Mouse (Mus musculus) embryonic facial prominence, embryonic 14.5 days (tissue): Measurements from ENCODE around the gene Dgkk. TPM values are rescaled to one million over a fixed set of nuclear protein-coding genes. Genes with fewer than 3 reads are reported as not detected.
"Not testable (repeated sequence)": the region's sequence is repeated elsewhere in the genome, so short reads cannot be mapped to it uniquely, and the experiment has no call there.

Source experiments
- ATAC-seq: fragments of 200-750 bp; cut with Nextera tagmentation; 2 replicates; pipeline ENCODE4 v1.8.0; 2017; ENCODE audit warnings: low read depth, moderate number of reproducible peaks, moderate TSS enrichment
- DNase-seq: peaks from one replicate; pipeline ENCODE4 v3.0.0-alpha.2; 2015; ENCODE audit warnings: low spot score
- H3K27ac ChIP-seq: fragments of 300-500 bp; sonication (generic); replicated peaks from 2 replicates; pipeline ENCODE4 v1.5.1; 2014; ENCODE audit warnings: low read depth, mild to moderate bottlenecking, low read length, moderate library complexity
- H3K27me3 ChIP-seq: fragments of 300-500 bp; sonication (generic); replicated peaks from 2 replicates; pipeline ENCODE4 v1.6.1; 2014; ENCODE audit warnings: low read length; ENCODE audit not compliant: control insufficient read depth, insufficient read depth
- H3K36me3 ChIP-seq: fragments of 300-500 bp; sonication (generic); 2 replicates; pipeline ENCODE4 v1.6.1; 2014; ENCODE audit warnings: low read length, mixed read lengths; ENCODE audit not compliant: control insufficient read depth, insufficient read depth
- H3K4me1 ChIP-seq: fragments of 300-500 bp; sonication (generic); 2 replicates; pipeline ENCODE4 v1.6.1; 2014; ENCODE audit warnings: antibody characterized with exemption, low read length; ENCODE audit not compliant: control insufficient read depth, insufficient read depth
- H3K4me2 ChIP-seq: fragments of 300-500 bp; sonication (generic); 2 replicates; pipeline ENCODE4 v1.6.1; 2014; ENCODE audit warnings: low read depth, mild to moderate bottlenecking, low read length, moderate library complexity, mixed read lengths
- H3K4me3 ChIP-seq: fragments of 300-500 bp; sonication (generic); 2 replicates; pipeline ENCODE4 v1.5.1; 2014; ENCODE audit warnings: low read depth, mild to moderate bottlenecking, low read length
- H3K9ac ChIP-seq: fragments of 300-500 bp; sonication (generic); 2 replicates; pipeline ENCODE4 v1.6.1; 2014; ENCODE audit warnings: low read depth, mild to moderate bottlenecking, low read length, moderate library complexity, mixed read lengths
- H3K9me3 ChIP-seq: fragments of 300-500 bp; sonication (generic); 2 replicates; pipeline ENCODE4 v1.6.1; 2016; ENCODE audit warnings: low read length; ENCODE audit not compliant: control insufficient read depth
- WGBS: fragments of 180-500 bp; shearing (Covaris S2); extraction: QIAGEN DNeasy Blood & Tissue Kit; methylation state at CpG from one replicate; pipeline ENCODE4 v1.1.7; 2014; 5-methylcytosine and 5-hydroxymethylcytosine counted together
- polyA plus RNA-seq: library from polyadenylated mRNA; unstranded; fragments of >200 nt; fragmentation: Nextera tagmentation; extraction: Ambion mirVana; gene quantifications from 2 replicates; pipeline ENCODE4 v1.2.1, GENCODE M21; 2014

Gene Dgkk
- 0.58 and 0.96 TPM in 2 replicates for polyA plus RNA-seq

DNA sequence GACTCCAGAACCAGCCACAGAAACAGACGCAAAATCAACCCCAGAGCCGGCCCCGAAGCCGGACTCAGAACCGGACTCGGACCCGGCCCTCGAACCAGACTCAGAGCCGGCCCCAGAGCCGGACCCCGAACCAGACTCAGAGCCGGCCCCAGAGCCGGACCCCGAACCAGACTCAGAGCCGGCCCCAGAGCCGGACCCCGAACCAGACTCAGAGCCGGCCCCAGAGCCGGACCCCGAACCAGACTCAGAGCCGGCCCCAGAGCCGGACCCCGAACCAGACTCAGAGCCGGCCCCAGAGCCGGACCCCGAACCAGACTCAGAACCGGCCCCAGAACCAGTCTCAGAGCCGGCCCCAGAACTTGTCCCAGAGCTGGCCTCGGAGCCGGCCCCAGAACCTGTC lies at the start of gene Dgkk:
Gene Dgkk (plus strand): TSS at position 301 of the 400 bp plus-strand sequence.
- not testable (repeated sequence) for DNase-seq, H3K27ac ChIP-seq, H3K9ac ChIP-seq, H3K4me1 ChIP-seq, H3K9me3 ChIP-seq, ATAC-seq, H3K36me3 ChIP-seq
- peaks cover 16% of the 10 kb centered on the region for H3K27me3 ChIP-seq
- H3K4me3 ChIP-seq, result peak within 1 kb of the TSS; percentile 34
- WGBS, result 21% methylated on average over 3 of the region's 30 CpGs
- peak within 1 kb of the TSS; percentile 57 for H3K4me2 ChIP-seq

DNA sequence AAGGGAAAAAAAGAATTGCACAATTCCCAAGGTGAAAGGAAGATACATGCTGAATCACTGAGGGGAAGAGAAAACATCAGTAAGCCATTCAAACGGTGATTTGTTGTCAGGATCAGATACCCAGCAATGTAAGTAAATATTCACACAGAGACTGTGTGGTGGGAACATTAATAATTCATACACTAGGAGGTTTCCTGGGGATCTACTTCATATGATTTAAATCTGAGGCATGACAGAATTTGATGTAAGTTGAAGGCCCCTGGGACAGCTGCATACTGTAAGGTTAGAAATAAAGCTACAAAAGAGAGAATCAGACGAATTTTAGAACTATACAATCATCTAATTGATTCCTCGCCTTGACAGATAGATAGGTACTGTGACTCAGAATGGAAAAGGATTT lies 45.1 kb upstream of the Dgkk start:
- Histone ChIP-seq H3K4me3 (no peak overlapping the region), H3K9ac (no peak overlapping the region), H3K4me1 (no peaks in the 10 kb centered on the region), H3K4me2 (no peak overlapping the region), H3K36me3 (no peaks in the 10 kb centered on the region), H3K27ac (no peak overlapping the region), H3K9me3 (no peaks in the 10 kb centered on the region), H3K27me3 (no peaks in the 10 kb centered on the region)
- 48% methylated on average over 3 of the region's 3 CpGs for WGBS
- ATAC-seq, result no peak
- DNase-seq, result peak; percentile 0

DNA sequence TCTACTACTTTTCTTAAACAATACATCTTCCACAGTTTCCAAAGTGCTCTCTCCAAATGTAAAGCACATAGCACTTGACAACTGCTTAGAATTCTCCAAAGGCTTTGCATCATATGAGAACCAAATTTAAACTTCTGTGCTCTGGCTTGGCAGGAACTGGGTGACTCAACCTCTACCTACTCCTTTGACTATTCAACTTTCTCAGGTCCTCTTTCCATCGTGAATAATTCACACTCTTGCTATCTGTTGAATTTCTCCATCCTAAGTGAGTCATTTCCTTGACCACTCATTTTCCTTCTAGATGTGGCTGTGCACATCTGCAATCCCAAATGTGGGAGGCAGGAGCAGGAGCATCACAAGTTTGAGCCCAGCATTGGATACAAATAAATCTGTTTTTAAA lies 28.4 kb upstream of the Dgkk start:
- WGBS, result 54% methylated on average over 1 of the region's 1 CpGs
- Histone ChIP-seq H3K36me3 (no peaks in the 10 kb centered on the region), H3K4me1 (no peaks in the 10 kb centered on the region), H3K9ac (no peak overlapping the region), H3K9me3 (no peaks in the 10 kb centered on the region), H3K27ac (no peak overlapping the region), H3K27me3 (no peaks in the 10 kb centered on the region), H3K4me3 (no peak overlapping the region), H3K4me2 (no peak overlapping the region)
- no peak for ATAC-seq
- no peak for DNase-seq

DNA sequence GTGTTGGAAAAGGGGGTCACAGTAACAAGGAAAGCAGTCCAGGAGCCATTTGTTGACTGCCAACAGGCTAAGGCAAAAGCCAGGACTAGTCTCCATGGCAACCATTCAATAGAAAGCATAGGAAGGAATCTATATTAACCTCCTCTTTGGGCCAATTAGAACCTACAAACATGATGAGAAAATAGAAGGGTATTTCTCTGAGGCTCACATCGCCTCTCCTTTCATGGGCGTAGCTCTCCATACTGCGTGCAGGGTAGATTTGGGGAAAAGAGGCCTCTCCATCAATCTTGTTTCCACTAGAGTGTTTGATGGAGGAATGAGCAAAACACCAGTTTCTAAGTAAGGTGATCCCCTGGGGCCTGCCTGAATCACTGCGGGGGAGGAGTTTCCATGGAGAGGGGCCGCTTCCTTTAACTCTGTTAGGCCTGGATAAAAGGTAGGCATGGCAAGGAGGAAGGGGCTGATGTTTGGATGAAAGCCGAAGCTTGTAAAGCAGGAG lies 27.5 kb upstream of the Dgkk start:
- Histone ChIP-seq H3K9me3 (no peaks in the 10 kb centered on the region), H3K4me2 (no peak overlapping the region), H3K4me3 (no peak overlapping the region), H3K27me3 (no peaks in the 10 kb centered on the region), H3K27ac (no peak overlapping the region), H3K9ac (no peak overlapping the region), H3K36me3 (no peaks in the 10 kb centered on the region), H3K4me1 (no peaks in the 10 kb centered on the region)
- WGBS, result 45% methylated on average over 6 of the region's 6 CpGs
- DNase-seq (peak; percentile 11), ATAC-seq (no peak)

DNA sequence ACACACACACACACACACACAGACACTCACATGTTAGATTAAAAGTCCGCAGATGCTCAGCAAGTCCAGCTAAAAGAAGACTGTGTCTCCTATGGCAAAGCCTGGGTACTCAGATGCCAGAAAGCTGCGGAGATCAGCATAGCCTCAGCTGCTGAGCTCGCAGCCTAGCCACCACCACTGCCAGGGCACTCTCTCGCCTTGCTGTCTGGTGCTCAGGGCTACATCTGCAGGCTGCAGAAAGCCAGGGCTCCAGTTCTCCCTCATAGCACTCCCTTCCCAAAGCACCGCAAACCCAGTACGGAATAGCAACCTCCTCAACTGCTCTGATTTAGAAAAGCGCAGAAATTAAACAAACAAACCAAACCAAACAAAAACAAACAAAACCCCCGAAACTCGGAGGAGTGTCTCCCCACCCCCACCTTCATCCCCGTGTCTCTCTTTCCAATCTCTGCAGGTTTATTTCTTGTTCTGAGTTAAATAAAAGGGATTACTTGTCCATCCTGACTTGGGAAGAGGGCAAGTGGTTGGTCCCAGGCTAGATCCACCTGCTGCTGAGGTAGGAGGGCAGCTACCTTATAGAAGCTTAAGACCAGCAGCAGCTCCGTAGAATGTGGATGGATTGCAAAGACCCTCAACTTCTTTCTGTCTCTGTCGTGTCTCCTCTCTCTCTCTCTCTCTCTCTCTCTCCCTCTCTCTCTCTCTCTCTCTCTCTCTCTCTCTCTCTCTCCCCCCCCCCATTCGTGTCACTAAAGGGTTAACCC lies 1.4 kb upstream of the Dgkk start:
- no peak overlapping the region for H3K27ac ChIP-seq
- peaks cover 16% of the 10 kb centered on the region for H3K27me3 ChIP-seq
- H3K4me3 ChIP-seq, result peak overlapping the region; percentile 34
- no peaks in the 10 kb centered on the region for H3K36me3 ChIP-seq
- H3K9ac ChIP-seq, result no peak overlapping the region
- no peaks in the 10 kb centered on the region for H3K4me1 ChIP-seq
- DNase-seq (no peak), ATAC-seq (no peak)
- H3K9me3 ChIP-seq, result no peaks in the 10 kb centered on the region
- WGBS, result 30% methylated on average over 13 of the region's 13 CpGs
- peak overlapping the region; percentile 57 for H3K4me2 ChIP-seq

DNA sequence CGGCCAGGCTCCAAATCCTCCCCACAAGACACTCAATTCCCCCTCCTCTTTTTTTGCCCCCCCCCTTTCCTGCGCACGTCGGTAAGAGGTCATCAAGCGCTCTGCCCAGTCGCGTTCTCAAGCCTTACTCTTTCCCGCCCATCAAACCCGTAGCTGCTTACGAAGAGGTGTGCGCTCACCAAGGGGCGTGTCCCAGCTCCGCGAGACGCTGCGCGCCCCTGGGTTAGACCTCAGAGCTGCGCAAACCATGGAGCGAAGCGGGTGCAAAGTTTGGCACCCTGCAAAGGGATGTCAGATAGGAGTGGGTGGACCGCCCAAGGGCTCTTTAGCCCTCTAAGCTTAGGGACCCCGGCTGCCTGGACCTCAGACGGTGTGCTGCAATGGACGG lies 862 bp upstream of the Dgkk start:
- no peaks in the 10 kb centered on the region for H3K4me1 ChIP-seq
- peak overlapping the region; percentile 57 for H3K4me2 ChIP-seq
- H3K9ac ChIP-seq, result no peak overlapping the region
- WGBS, result 15% methylated on average over 24 of the region's 24 CpGs
- DNase-seq (peak; percentile 74), ATAC-seq (peak; percentile 84)
- H3K27ac ChIP-seq, result no peak overlapping the region
- no peaks in the 10 kb centered on the region for H3K36me3 ChIP-seq
- peaks cover 16% of the 10 kb centered on the region for H3K27me3 ChIP-seq
- H3K9me3 ChIP-seq, result no peaks in the 10 kb centered on the region
- peak overlapping the region; percentile 34 for H3K4me3 ChIP-seq

DNA sequence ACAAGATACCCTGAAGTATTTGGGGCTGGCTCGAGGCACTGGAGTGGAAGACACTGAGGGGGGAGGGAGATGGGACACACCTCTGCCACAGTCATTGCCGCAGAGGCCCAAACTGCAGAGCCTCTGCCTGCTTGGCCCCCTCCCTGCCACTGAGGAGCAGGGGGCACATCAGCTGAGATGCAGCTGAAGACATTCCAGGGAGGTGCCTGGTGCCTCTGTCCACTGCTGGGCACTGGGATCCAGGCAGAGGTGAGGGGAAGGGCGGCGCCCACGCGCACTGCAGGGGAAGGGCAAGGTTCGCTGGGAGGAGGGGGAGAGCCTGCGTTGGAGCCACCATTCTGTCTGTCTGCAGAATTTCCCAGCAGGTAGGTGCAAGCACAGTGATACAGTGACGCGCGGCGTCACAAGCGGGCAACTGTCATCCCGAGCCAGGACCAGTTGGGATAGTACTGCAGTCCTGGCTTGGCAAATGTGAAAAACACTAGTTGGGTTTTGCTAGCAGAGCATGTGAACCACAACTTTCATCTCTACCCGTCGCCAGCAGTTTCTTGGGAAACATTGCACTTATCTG lies 948 bp downstream of the Dgkk start:
- Histone ChIP-seq H3K9ac (no peak overlapping the region), H3K9me3 (no peaks in the 10 kb centered on the region), H3K27ac (no peak overlapping the region), H3K27me3 (peaks cover 16% of the 10 kb centered on the region), H3K36me3 (no peaks in the 10 kb centered on the region), H3K4me2 (peak overlapping the region; percentile 41; the same call in 1 of the 2 replicates), H3K4me1 (no peaks in the 10 kb centered on the region), H3K4me3 (0 out of 2 replicates have a peak overlapping the region, but pooled peaks have one; percentile 5)
- 29% methylated on average over 15 of the region's 16 CpGs for WGBS
- DNase-seq (no peak), ATAC-seq (no peak)

DNA sequence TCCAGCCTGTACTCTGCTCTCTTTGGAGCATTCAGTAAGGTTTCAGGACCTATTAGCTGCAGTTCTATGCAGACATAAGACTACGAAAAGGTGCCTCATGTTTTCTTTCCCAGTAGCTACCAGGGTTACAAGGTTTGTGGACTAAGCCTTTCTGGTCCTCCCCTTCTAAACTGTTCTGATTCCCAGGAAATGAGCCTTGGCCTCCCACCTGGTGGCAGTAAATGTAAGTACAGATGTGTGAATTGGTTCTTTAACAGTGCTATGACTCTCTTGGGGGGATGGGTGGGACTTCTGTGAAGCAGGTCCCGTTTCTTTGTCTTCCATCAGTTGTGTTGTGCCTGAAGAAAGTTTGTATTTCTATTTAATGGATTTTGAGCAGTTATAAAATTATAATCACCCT lies 53.4 kb downstream of the Dgkk start:
- Histone ChIP-seq H3K4me1 (no peaks in the 10 kb centered on the region), H3K9me3 (no peaks in the 10 kb centered on the region), H3K4me2 (no peak overlapping the region), H3K27ac (no peak overlapping the region), H3K4me3 (no peak overlapping the region), H3K36me3 (no peaks in the 10 kb centered on the region), H3K9ac (no peak overlapping the region), H3K27me3 (no peaks in the 10 kb centered on the region)
- DNase-seq, result no peak
- ATAC-seq, result no peak
- WGBS, result 50% methylated on average over 2 of the region's 2 CpGs
